Mouse (Mus musculus) stomach, embryonic 14.5 days (tissue): ENCODE measurements around the gene Mink1. TPM values are rescaled to one million over a fixed set of nuclear protein-coding genes. Genes with fewer than 3 reads are reported as not detected.

Source experiments
- ATAC-seq: fragments of 200-750 bp; cut with Nextera tagmentation; 2 replicates; pipeline ENCODE4 v1.8.0; 2017; ENCODE audit warnings: low read depth, moderate TSS enrichment; ENCODE audit not compliant: insufficient number of reproducible peaks, insufficient read depth, low FRiP score
- H3K27ac ChIP-seq: fragments of 300-500 bp; sonication (generic); 2 replicates; pipeline ENCODE4 v1.5.1; 2014; ENCODE audit warnings: mild to moderate bottlenecking, low read length, moderate library complexity, mixed read lengths
- H3K27me3 ChIP-seq: fragments of 300-500 bp; sonication (generic); 2 replicates; pipeline ENCODE4 v1.6.1; 2014; ENCODE audit warnings: low read length, control low read depth, mixed read lengths; ENCODE audit not compliant: control insufficient read depth, insufficient read depth
- H3K36me3 ChIP-seq: fragments of 300-500 bp; sonication (generic); 2 replicates; pipeline ENCODE4 v1.6.1; 2014; ENCODE audit warnings: mild to moderate bottlenecking, control low read depth, low read length, moderate library complexity, mixed read lengths; ENCODE audit not compliant: control insufficient read depth, insufficient read depth
- H3K4me1 ChIP-seq: fragments of 300-500 bp; sonication (generic); 2 replicates; pipeline ENCODE4 v1.6.1; 2014; ENCODE audit warnings: low read length, control low read depth, mixed read lengths; ENCODE audit not compliant: control insufficient read depth, insufficient read depth
- H3K4me2 ChIP-seq: fragments of 300-500 bp; sonication (generic); replicated peaks from 2 replicates; pipeline ENCODE4 v1.6.1; 2014; ENCODE audit warnings: low read depth, low read length, control low read depth
- H3K4me3 ChIP-seq: fragments of 300-500 bp; sonication (generic); 2 replicates; pipeline ENCODE4 v1.5.1; 2014; ENCODE audit warnings: low read depth, low read length, control low read depth
- H3K9ac ChIP-seq: fragments of 300-500 bp; sonication (generic); replicated peaks from 2 replicates; pipeline ENCODE4 v1.6.1; 2014; ENCODE audit warnings: low read depth, mild to moderate bottlenecking, control low read depth, low read length, moderate library complexity, mixed read lengths
- H3K9me3 ChIP-seq: fragments of 300-500 bp; sonication (generic); 2 replicates; pipeline ENCODE4 v1.6.1; 2016; ENCODE audit warnings: low read depth, low read length, control low read depth; ENCODE audit not compliant: control insufficient read depth
- WGBS: fragments of 180-500 bp; shearing (Covaris S2); extraction: QIAGEN DNeasy Blood & Tissue Kit; methylation state at CpG from one replicate; pipeline ENCODE4 v1.1.7; 2014; 5-methylcytosine and 5-hydroxymethylcytosine counted together
- polyA plus RNA-seq: library from polyadenylated mRNA; unstranded; fragments of >200 nt; fragmentation: Nextera tagmentation; extraction: Ambion mirVana; gene quantifications from 2 replicates; pipeline ENCODE4 v1.2.1, GENCODE M21; 2014

Gene Mink1
- polyA plus RNA-seq, 1 experiment from 2014 or later, result 23.0 TPM

- peaks cover 17% of the 10 kb centered on the region for H3K4me1 ChIP-seq
- peak overlapping the region; percentile 75 for H3K4me2 ChIP-seq
- peak overlapping the region; percentile 73; the same call in 1 of the 2 replicates for H3K27ac ChIP-seq
- peak overlapping the region; percentile 66 for H3K9ac ChIP-seq
- H3K27me3 ChIP-seq, result no peaks in the 10 kb centered on the region
- peak overlapping the region; percentile 72 for H3K4me3 ChIP-seq
- WGBS, result 89% methylated on average over 12 of the region's 12 CpGs
- H3K36me3 ChIP-seq, result peaks cover 39% of the 10 kb centered on the region
- H3K9me3 ChIP-seq, result no peaks in the 10 kb centered on the region
- ATAC-seq, result no peak
Measured at GRCm38 (mm10) chr11:70645461-70646258, 83.0 kb downstream of the Mink1 start.

DNA sequence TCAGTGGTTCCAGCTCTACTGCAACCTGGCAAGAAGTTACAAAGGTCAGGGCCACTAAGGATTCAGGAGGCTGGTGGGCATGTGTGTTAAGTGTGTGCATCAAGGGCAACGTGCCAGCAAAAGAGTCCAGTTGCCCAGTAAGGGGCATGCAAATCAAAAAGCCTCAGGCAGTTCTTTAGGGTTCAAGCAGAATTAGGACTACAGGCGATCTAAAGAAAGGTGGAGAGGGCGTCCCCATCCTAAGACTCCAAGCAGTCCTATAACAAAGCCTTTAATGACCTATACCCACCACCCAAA lies 83.5 kb downstream of the Mink1 start:
- no peaks in the 10 kb centered on the region for H3K27me3 ChIP-seq
- WGBS, result 16% methylated on average over 3 of the region's 3 CpGs
- peak overlapping the region; percentile 72 for H3K4me3 ChIP-seq
- H3K9me3 ChIP-seq, result no peaks in the 10 kb centered on the region
- peak overlapping the region; percentile 66 for H3K9ac ChIP-seq
- H3K4me2 ChIP-seq, result peak overlapping the region; percentile 75
- H3K36me3 ChIP-seq, result peaks cover 44% of the 10 kb centered on the region
- ATAC-seq, result no peak
- H3K27ac ChIP-seq, result peak overlapping the region; percentile 73
- peaks cover 23% of the 10 kb centered on the region for H3K4me1 ChIP-seq

GRCm38 (mm10) chr11:70646691-70647650 lies 84.3 kb downstream of the Mink1 start, which contains the start of the genes Rnf167 and Slc25a11:
Gene Rnf167, plus strand, starts transcription at chr11:70647235.
Gene Slc25a11, minus strand, starts transcription at chr11:70647479.
- peak within 1 kb of the TSS; percentile 92 for H3K27ac ChIP-seq
- peak within 1 kb of the TSS; percentile 66 for H3K9ac ChIP-seq
- no peaks in the 10 kb centered on the region for H3K27me3 ChIP-seq
- peaks cover 27% of the 10 kb centered on the region for H3K4me1 ChIP-seq
- peak; percentile 89 for ATAC-seq
- peaks cover 51% of the 10 kb centered on the region for H3K36me3 ChIP-seq
- H3K4me3 ChIP-seq, result peak within 1 kb of the TSS; percentile 72
- peak within 1 kb of the TSS; percentile 90 for H3K4me2 ChIP-seq
- no peaks in the 10 kb centered on the region for H3K9me3 ChIP-seq
- WGBS, result under 1% methylated on average over 63 of the region's 63 CpGs

GRCm38 (mm10) chr11:70647716-70648420 lies 85.2 kb downstream of the Mink1 start:
- peaks cover 36% of the 10 kb centered on the region for H3K4me1 ChIP-seq
- H3K9ac ChIP-seq, result peak overlapping the region; percentile 59
- no peaks in the 10 kb centered on the region for H3K9me3 ChIP-seq
- peak overlapping the region; percentile 90 for H3K4me2 ChIP-seq
- H3K36me3 ChIP-seq, result peaks cover 56% of the 10 kb centered on the region
- WGBS, result 2% methylated on average over 28 of the region's 28 CpGs
- no peak for ATAC-seq
- H3K27ac ChIP-seq, result peak overlapping the region; percentile 92
- no peaks in the 10 kb centered on the region for H3K27me3 ChIP-seq
- peak overlapping the region; percentile 72 for H3K4me3 ChIP-seq

- H3K27ac ChIP-seq, result no peak overlapping the region
- H3K9ac ChIP-seq, result peak overlapping the region; percentile 59; the same call in 1 of the 2 replicates
- ATAC-seq, result no peak
- H3K27me3 ChIP-seq, result no peaks in the 10 kb centered on the region
- H3K4me2 ChIP-seq, result peak overlapping the region; percentile 90
- no peaks in the 10 kb centered on the region for H3K9me3 ChIP-seq
- peaks cover 38% of the 10 kb centered on the region for H3K4me1 ChIP-seq
- peaks cover 53% of the 10 kb centered on the region for H3K36me3 ChIP-seq
- peak overlapping the region; percentile 72 for H3K4me3 ChIP-seq
- 81% methylated on average over 4 of the region's 4 CpGs for WGBS
Measured at GRCm38 (mm10) chr11:70648512-70648911, 85.8 kb downstream of the Mink1 start.

- peaks cover 38% of the 10 kb centered on the region for H3K4me1 ChIP-seq
- no peak for ATAC-seq
- WGBS, result 83% methylated on average over 8 of the region's 8 CpGs
- H3K36me3 ChIP-seq, result peaks cover 51% of the 10 kb centered on the region
- no peak overlapping the region; the same call in 1 of the 2 replicates for H3K4me3 ChIP-seq
- H3K27ac ChIP-seq, result peak overlapping the region; percentile 45; the same call in 1 of the 2 replicates
- no peak overlapping the region for H3K9ac ChIP-seq
- no peaks in the 10 kb centered on the region for H3K9me3 ChIP-seq
- no peak overlapping the region for H3K4me2 ChIP-seq
- H3K27me3 ChIP-seq, result no peaks in the 10 kb centered on the region
Measured at GRCm38 (mm10) chr11:70649185-70649734, 86.6 kb downstream of the Mink1 start.

DNA sequence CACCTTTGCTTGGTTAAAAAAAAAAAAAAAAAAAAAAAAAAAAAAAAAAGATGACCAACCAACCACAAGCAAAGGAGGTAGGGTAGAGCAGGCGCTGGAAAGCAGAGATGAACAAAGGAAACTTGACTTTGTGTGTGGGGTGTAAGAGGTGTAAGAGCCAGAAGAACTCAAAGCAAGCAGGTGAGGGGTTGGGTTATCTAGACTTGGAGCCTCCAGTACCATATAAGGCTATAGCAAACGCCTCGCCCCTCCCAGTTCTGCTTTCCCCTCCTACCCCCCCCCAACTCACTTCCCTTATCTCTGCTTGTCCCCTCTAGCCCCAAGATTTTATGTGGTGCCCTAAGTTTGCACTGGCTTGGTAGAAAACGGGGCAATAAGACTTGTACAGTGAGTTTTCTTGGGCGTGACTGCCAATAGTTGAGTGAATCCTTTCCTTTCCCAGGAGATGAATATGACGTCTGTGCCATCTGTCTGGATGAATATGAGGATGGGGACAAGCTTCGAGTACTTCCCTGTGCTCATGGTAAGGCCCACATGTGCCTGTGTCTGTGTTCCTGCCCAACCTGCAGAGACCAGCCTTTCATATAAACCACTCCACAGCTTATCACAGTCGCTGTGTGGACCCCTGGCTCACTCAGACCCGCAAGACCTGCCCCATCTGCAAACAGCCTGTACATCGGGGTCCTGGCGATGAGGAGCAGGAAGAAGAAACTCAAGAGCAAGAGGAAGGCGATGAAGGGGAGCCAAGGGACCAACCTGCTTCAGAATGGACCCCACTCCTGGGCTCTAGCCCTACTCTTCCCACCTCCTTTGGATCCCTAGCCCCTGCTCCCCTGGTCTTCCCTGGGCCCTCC lies 87.9 kb downstream of the Mink1 start:
- no peaks in the 10 kb centered on the region for H3K9me3 ChIP-seq
- peaks cover 41% of the 10 kb centered on the region for H3K36me3 ChIP-seq
- WGBS, result 70% methylated on average over 12 of the region's 12 CpGs
- no peaks in the 10 kb centered on the region for H3K27me3 ChIP-seq
- peak overlapping the region; percentile 85; the same call in 1 of the 2 replicates for H3K4me2 ChIP-seq
- peaks cover 35% of the 10 kb centered on the region for H3K4me1 ChIP-seq
- H3K4me3 ChIP-seq, result peak overlapping the region; percentile 100; the same call in 1 of the 2 replicates
- peak overlapping the region; percentile 63 for H3K27ac ChIP-seq
- no peak overlapping the region for H3K9ac ChIP-seq
- ATAC-seq, result no peak
